Mouse (Mus musculus): Measurements from ENCODE around the gene Vmn2r58.
"Not testable (repeated sequence)": the region's sequence is repeated elsewhere in the genome, so short reads cannot be mapped to it uniquely, and the experiment has no call there.

Vmn2r58 gene

GRCm38 (mm10) chr7:41872612-41873011, at the start of gene Vmn2r58:
Gene Vmn2r58, minus strand, starts transcription at chr7:41872712.
- DNase-seq (ENCODE audit: low read depth, low spot score) = not testable (repeated sequence)

All from telencephalon, adult 2 months (tissue).